Mouse (Mus musculus) forebrain, postnatal 0 days (tissue): Measurements from ENCODE around the gene Serpinb9f. TPM values are rescaled to one million over a fixed set of nuclear protein-coding genes. Genes with fewer than 3 reads are reported as not detected.
"Not testable (repeated sequence)": the region's sequence is repeated elsewhere in the genome, so short reads cannot be mapped to it uniquely, and the experiment has no call there.

ENCODE experiments used
- ATAC-seq: fragments of 200-750 bp; cut with Nextera tagmentation; 2 replicates; pipeline ENCODE4 v1.8.0; 2017; ENCODE audit warnings: mild to moderate bottlenecking, moderate library complexity
- DNase-seq: peaks from one replicate; pipeline ENCODE4 v3.0.0-alpha.2; 2015
- H3K27ac ChIP-seq: fragments of 300-500 bp; sonication (generic); 2 replicates; pipeline ENCODE4 v1.5.1; 2014; ENCODE audit warnings: low read depth, mild to moderate bottlenecking, antibody characterized with exemption, low read length, moderate library complexity, mixed read lengths
- H3K27me3 ChIP-seq: fragments of 300-500 bp; sonication (generic); 2 replicates; pipeline ENCODE4 v1.6.1; 2014; ENCODE audit warnings: mild to moderate bottlenecking, low read length, mixed read lengths; ENCODE audit not compliant: insufficient read depth
- H3K36me3 ChIP-seq: fragments of 300-500 bp; sonication (generic); 2 replicates; pipeline ENCODE4 v1.6.1; 2014; ENCODE audit warnings: mild to moderate bottlenecking, moderate library complexity; ENCODE audit not compliant: insufficient read depth
- H3K4me1 ChIP-seq: fragments of 300-500 bp; sonication (generic); 2 replicates; pipeline ENCODE4 v1.6.1; 2014; ENCODE audit warnings: antibody characterized with exemption; ENCODE audit not compliant: insufficient read depth
- H3K4me2 ChIP-seq: fragments of 300-500 bp; sonication (generic); 2 replicates; pipeline ENCODE4 v1.6.1; 2014; ENCODE audit warnings: low read depth, mild to moderate bottlenecking, moderate library complexity
- H3K4me3 ChIP-seq: fragments of 300-500 bp; sonication (generic); 2 replicates; pipeline ENCODE4 v1.5.1; 2014; ENCODE audit warnings: low read depth, low read length, mixed read lengths
- H3K9ac ChIP-seq: fragments of 300-500 bp; sonication (generic); 2 replicates; pipeline ENCODE4 v1.6.1; 2014; ENCODE audit warnings: mild to moderate bottlenecking
- H3K9me3 ChIP-seq: fragments of 300-500 bp; sonication (generic); 2 replicates; pipeline ENCODE4 v1.6.1; 2016; ENCODE audit warnings: low read length
- WGBS: fragments of 180-500 bp; shearing (Covaris S2); extraction: QIAGEN DNeasy Blood & Tissue Kit; methylation state at CpG from one replicate; pipeline ENCODE4 v1.1.7; 2014; 5-methylcytosine and 5-hydroxymethylcytosine counted together
- polyA plus RNA-seq: library from polyadenylated mRNA; unstranded; fragments of >200 nt; fragmentation: Nextera tagmentation; extraction: Ambion mirVana; gene quantifications from 2 replicates; pipeline ENCODE4 v1.2.1, GENCODE M21; 2015
- total RNA-seq: library from RNA; depleted of rRNA; stranded (reverse); fragments of >200 nt; gene quantifications from 2 replicates; pipeline ENCODE4 v1.2.3, GENCODE M21; 2014; rRNA removed

Serpinb9f gene
- total RNA-seq, result not detected in 2 replicates
- not detected in 2 replicates for polyA plus RNA-seq

GRCm38 (mm10) chr13:33323777-33324176, at the start of gene Serpinb9f:
Serpinb9f (plus strand) TSS chr13:33324077.
- not testable (repeated sequence) for H3K9ac ChIP-seq, H3K27ac ChIP-seq, H3K4me3 ChIP-seq, H3K36me3 ChIP-seq, H3K9me3 ChIP-seq, H3K4me2 ChIP-seq, H3K4me1 ChIP-seq, ATAC-seq, DNase-seq, H3K27me3 ChIP-seq
- 83% methylated on average over 3 of the region's 3 CpGs for WGBS

- H3K9me3 ChIP-seq, H3K4me1 ChIP-seq, H3K27ac ChIP-seq, DNase-seq, ATAC-seq, H3K4me3 ChIP-seq, H3K36me3 ChIP-seq, H3K9ac ChIP-seq, H3K27me3 ChIP-seq, H3K4me2 ChIP-seq: not testable (repeated sequence)
- WGBS, result 85% methylated on average over 4 of the region's 4 CpGs
Observed at GRCm38 (mm10) chr13:33308631-33309030, 15.2 kb upstream of the Serpinb9f start.

- no CpG with 5 or more reads among the region's 1 CpGs for WGBS
- not testable (repeated sequence) for ATAC-seq, H3K27ac ChIP-seq
Observed at GRCm38 (mm10) chr13:33356666-33357065, 32.8 kb downstream of the Serpinb9f start.

More at GRCm38 (mm10) chr13:33356666-33357065, 32.8 kb downstream of the Serpinb9f start:
- H3K4me3 ChIP-seq, H3K9me3 ChIP-seq, H3K4me2 ChIP-seq, H3K27me3 ChIP-seq, DNase-seq, H3K9ac ChIP-seq, H3K4me1 ChIP-seq, H3K36me3 ChIP-seq: not testable (repeated sequence)

Other genes starting within 250 kb of the Serpinb9f start
- gene Serpinb1b, start 245.5 kb upstream of the Serpinb9f start, total RNA-seq, result 0.95 and 1.1 TPM in 2 replicates
- 3.5 and 4.1 TPM in 2 replicates for gene Serpinb1b, start 245.5 kb upstream of the Serpinb9f start, polyA plus RNA-seq
- gene Serpinb9c, start 164.3 kb upstream of the Serpinb9f start, total RNA-seq, result not detected in 2 replicates
- gene Serpinb9c, start 164.3 kb upstream of the Serpinb9f start, polyA plus RNA-seq, result not detected in 2 replicates
- gene Serpinb9d, start 131.1 kb upstream of the Serpinb9f start, total RNA-seq, result not detected in 2 replicates
- gene Serpinb9d, start 131.1 kb upstream of the Serpinb9f start, polyA plus RNA-seq, result not detected in 2 replicates
- not detected in 2 replicates for gene Serpinb9e, start 74.5 kb upstream of the Serpinb9f start, total RNA-seq
- gene Serpinb9e, start 74.5 kb upstream of the Serpinb9f start, polyA plus RNA-seq, result not detected in 2 replicates
- gene Gm11397, start 71.7 kb downstream of the Serpinb9f start, total RNA-seq, result not detected in 2 replicates
- not detected in 2 replicates for gene Gm11397, start 71.7 kb downstream of the Serpinb9f start, polyA plus RNA-seq
- gene Serpinb9g, start 160.7 kb downstream of the Serpinb9f start, total RNA-seq, result not detected in 2 replicates
- gene Serpinb9g, start 160.7 kb downstream of the Serpinb9f start, polyA plus RNA-seq, result not detected in 2 replicates